Mouse (Mus musculus) frontal cortex, postnatal 14 days (tissue): ENCODE measurements around the gene Ptpn22.
A peak's percentile ranks its signal among the peaks of the same experiment; 100 is the strongest.
"Not testable (repeated sequence)": the region's sequence is repeated elsewhere in the genome, so short reads cannot be mapped to it uniquely, and the experiment has no call there.

Experiments used
- DNase-seq, 2 experiments: peaks; one replicate each; pipeline ENCODE4 v3.0.0; 2022; ENCODE audit warnings: low spot score in 2 of 2

Ptpn22 gene

DNA sequence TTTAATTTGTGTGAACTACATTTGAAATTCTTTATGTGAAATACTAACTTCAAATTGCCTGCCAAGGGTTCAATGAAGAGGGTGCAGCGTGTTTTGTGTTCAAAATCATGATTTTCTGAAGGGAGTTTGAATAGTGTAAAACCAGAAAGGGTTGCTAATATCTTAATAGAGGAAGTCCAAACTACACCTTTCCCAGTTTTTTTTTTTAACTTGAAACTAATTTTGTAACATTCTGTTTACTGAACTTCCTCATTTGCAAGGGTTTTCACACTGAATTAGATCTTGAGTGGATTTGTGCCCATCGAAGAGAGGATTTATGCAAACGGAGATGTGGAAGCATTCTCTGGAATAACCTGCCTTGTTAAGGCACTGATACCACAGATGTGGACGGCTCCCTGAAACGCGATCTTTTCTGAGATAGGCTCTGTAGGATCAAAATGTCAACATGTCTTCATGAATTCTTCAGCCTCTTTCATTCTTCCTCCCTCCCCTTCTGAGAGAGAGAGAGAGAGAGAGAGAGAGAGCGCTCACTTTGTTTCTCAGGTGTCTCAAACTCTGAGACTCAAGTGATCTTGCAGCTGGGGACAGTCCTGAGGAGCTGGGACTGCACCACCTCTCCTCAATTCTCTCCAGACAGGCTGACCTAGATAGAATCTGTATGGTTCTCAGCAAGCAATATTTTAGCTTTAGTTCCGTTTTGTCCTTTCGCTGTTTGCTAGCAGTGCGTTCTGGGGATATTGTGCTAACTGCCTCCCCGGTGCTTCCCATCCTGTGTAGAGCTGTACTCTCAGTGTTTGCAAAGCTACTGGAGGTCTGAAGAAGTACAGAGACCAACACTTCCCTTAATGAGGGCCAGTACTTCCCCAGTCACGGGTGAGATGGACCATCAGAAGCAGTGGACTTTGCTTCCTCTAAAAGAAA is at the start of gene Ptpn22:
TSS of gene Ptpn22 (plus strand) at position 915 of the 921 bp plus-strand sequence.
- no peak for DNase-seq

DNA sequence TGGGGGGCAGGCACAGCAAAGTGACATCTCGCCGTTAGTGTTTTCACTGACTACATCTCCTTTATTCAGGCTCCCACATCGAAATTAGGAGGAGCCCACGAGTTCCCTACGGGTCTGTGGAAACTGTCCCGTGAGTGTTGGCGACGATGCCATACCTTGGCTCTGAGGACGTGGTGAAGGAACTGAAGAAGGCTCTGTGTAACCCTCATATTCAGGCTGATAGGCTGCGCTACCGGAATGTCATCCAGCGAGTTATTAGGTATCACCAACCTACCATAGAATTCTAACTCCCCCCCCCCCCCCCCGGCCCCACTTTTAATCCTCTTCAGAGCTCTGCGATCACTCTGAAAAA is 49.8 kb upstream of the Ptpn22 start:
- no peak for DNase-seq

DNA sequence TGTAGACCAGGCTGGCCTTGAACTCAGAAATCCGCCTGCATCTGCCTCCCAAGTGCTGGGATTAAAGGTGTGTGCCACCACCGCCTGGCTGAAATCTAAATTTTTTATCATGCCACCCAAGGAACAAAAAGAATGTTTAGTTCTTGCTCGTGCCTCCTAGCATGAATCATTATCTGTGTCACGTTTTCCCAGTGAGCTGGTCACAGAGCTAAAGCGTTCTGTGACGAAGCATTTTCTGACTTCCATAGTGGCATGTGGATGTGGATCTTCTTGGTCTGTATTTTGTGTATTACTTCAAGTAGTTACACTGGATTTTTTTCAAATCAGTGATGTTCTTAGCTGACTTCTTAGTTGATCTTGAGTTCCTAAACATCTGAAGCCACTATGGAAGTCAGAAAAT is 48.6 kb upstream of the Ptpn22 start:
- no peak for DNase-seq

DNA sequence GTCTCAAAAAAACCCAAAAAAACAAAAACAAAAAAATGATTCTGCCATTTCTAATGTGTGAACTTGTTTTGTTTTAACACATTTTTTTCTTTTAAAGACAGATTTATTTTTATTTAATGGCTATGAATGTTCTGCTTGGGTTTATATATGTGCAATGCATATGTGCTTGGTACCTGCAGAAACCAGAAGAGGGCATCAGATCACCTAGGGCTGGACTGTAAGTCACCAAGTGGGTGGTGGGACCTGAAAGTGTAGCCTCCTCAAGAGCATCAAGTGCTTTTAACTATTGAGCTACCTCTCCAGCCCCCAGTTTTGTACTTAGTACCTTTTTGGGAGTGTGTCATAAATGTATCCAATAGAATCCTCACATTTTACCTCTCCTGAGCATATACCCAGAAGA is 32.0 kb upstream of the Ptpn22 start:
- DNase-seq = no peak

DNA sequence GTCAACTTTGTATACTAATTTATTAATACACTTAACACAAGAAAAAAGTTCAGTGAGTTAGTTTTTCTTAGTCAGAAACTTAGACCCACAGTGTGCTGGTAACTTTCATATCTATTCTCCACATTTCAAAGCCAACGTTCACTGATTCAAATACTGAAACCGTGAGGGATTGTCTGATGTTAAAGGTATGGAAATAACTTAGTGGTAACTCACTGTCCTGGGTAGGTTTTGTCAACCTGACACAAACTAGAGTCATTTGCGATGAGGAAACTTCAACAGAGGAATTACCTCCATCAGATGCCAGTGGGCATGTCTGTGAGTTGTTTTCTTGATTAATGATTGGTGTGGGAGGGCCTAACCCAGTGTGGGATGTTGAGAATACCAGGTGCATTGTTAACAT is 30.6 kb upstream of the Ptpn22 start:
- no peak for DNase-seq

DNA sequence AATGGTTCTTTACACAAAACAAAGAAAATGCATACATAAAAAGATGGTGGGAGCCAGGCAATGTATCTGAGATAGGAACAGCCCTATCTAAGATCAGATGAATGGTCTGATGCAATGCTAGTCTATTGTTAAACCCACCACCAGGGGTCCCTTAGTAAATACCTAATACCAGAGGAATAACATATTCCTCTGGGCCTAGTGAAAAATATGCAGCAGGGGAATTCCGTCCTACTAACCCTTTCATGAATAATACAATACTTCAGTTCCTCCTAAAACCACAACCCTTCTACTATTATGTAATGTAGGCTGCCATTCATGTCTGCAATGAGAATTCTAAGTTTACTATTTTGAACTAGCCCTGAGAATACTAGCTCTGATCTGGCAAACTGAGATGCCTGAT is 28.9 kb upstream of the Ptpn22 start:
- DNase-seq = not testable (repeated sequence)

DNA sequence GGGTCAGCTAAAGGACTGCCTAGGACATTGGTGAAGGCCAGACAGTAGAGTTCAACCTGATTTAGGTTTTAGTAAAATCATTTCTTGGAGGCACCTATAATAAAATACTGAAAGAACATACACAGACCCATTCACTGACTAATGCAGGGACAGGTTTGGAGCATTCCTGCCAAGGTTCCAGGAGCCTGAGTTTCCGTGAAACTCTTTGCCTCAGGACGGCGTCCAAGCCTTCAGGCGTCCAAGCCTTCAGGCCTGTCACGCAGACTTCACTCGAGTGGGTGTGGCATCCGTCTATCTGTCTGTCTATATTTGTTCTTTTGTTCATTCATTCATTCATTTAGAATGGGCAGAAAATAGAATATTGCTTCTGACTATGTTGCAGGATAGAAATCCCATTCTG is 28.4 kb upstream of the Ptpn22 start:
- no peak for DNase-seq

DNA sequence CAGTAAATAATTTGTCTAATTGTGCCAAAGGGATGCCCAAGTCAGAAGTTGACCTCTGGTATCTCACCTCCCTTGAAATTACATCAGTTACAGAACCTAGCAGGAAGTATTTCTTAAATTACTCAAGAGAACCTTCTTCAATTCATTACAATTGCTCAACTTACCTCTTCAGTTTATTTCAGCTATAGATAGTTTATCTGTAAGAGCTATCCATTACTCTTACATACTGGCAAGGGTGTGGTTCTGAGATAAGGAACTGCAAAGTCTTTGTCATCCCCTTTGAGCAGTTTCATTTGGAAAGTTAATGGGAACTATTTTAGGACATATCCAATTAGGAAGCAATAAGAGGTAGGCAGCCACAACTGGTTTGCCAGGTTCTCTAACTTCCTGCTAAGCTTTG is 27.2 kb upstream of the Ptpn22 start, which contains the start of gene Bcl2l15:
TSS of gene Bcl2l15 (plus strand) at position 176 of the 400 bp plus-strand sequence.
- no peak for DNase-seq

DNA sequence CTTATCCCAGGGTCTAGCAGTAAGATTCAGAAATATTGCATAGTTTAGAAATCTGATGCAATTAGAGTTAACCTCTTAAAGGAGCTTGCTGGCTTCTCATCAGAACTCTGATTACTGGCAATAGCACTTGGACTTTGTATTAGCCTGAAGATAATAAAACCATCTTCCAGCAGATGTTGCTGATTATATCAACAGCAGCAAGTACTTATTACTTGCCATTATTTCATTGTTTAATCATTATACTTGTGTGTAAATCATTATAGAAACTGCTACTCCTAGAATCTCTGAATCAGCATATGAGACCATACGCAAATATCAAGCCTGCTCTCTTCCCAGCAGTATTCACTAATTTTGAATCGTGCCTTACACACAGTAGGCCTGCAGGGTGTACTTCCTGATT is 25.6 kb upstream of the Ptpn22 start:
- DNase-seq = no peak

DNA sequence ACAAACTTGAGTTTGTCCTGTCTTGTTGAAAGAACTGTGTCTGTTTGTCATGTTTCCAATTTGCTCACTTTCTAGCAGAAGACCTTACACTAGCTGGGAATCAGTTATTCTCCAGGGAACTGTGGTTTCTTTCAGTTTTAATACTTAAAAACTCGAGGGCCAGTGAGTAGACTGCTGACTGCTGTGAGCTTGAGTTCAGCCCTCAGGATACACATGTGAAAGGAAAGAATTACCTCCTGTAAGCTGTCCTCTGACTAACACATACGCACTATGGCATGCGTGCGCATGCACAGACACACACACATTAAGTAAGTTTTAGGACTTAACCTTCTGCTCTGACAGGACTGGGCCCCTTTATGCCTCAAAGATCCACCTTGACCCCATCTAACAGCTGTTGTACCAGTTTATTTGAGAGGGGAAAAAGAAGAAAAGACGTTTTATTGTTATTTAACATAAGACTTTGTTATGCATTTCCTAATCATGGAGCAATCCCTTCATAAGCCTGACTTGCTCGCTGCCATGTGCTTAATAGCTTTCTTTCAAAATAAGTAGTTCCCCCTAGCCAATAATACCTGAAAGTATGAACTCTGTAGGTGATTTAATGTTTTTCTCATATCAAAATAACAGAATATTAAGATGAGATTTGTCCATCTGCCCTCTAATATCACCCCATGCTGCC is 24.2 kb upstream of the Ptpn22 start:
- DNase-seq = no peak

DNA sequence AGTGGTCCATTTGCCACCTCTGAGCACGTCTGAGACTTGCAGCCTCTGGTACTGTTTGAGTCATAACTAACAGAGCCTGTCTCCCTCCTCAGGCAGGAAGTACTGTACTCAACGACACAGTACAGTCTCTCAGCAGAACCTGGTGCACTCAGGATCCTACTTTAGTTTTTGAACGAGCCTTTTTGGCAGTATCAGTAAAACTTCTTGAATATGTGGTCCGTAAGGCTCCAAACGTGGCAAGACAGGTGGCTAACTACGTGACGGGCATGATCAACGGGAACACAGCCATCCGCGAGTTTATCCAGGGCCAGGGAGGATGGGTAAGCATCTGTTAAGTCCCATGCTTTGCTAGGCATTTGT is 23.7 kb upstream of the Ptpn22 start:
- DNase-seq = no peak

DNA sequence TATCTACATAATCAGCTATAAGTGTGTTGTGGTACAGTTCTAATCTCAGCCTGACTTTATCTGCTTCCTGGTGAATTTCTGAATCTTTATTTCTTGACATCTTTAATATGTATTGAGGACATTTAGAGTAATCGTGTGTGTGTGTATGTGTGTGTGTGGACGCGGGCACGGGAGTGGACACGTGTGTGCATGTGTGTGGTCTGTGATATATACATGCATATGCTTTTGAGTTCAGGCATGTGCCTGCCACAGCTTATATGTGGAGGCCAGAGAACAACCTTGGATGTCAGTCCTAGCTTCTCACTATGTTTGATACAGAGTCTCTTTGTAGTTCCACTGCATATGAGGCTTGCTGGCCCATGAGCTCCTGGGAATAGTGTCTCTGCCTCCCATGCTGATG is 23.1 kb upstream of the Ptpn22 start:
- no peak for DNase-seq

DNA sequence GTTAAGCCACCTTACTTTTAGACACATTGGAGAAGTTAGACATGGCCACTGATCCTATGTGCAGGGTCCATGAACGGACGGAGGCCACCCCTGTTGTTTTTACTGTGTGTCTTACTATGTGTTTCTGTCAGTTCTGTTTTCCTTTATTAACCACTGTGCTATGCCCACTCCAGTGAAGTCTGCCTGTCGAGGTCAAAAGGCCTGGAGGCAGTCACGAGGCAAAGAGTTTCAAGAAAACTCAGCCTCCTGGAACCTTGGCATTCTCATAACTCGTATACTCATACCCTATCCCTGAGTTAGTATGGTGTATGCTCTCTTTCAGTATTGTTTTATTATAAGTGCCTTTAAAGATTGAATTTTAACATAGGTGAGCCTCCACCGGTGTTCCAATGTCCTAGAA is 19.9 kb upstream of the Ptpn22 start:
- DNase-seq = no peak

DNA sequence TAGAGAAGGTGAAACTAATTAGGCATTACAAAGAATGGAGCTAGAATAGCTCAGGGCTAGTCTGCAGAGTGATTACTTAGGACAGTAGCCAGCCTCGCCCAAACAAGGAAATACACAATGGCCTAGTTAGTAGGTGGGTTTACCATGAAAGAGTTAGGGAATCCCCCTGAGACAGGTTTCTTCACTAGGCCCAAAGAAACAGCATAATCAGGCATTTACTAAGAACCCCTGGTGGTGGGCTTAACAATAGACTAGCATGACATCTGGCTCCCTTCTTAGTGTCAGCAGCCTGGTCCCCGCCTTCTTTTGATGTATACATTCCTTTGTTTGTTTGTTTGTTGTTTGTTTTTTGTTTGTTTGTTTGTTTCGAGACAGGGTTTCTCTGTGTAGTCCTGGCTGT is 19.4 kb upstream of the Ptpn22 start:
- DNase-seq = not testable (repeated sequence)

DNA sequence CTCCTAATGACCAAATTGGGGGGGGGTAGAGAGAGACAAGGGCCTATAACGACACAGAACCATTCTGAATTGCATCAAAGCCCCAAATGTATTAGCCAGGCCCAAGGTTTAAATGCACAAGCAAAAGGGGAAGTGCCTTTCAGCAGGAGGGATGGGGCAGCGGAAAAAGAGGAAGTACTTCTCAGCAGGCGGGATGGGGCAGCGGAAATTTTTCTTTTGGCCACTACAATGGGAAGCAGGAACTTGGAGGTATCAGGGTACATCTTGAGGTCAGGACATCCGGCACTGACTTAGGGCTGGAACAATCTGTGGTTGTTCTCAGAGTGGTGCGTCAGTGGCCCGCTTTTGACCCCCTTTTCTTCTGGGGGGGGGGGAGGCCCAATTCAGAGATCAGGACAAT is 18.6 kb upstream of the Ptpn22 start:
- DNase-seq = not testable (repeated sequence)

DNA sequence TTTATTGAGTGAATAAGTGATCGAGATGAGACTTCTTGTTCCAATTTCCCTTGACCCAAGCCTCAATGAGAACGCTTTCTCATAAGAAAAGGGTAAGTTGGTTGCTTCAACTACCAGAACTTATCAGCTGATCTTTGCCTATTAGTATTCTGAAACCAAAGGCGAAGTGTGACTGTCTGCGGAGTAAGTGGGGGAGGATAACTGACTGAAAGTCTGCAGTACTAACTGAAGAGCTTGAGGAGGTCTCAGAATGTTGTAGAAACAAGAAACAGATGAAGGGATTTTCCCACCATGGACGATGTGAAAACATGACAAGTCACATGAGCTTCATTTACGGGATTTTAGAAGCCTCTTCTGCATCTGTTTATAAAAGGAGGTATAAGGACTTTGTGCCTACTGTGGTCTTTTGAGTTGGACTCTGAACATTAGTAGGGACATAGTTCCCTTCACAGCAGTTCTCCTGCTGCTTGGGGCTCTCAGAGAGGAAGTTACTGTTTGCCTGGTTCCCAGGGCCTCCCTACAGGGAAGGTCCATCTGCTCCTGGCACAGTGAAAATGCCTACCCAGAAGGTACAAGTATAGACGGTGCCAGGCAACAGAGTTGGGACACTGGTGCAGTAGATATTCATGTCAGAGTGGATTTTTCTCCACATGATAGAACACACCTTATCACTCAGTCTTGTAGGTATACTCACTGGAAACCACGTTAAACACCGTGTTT is 8.8 kb upstream of the Ptpn22 start:
- no peak for DNase-seq

DNA sequence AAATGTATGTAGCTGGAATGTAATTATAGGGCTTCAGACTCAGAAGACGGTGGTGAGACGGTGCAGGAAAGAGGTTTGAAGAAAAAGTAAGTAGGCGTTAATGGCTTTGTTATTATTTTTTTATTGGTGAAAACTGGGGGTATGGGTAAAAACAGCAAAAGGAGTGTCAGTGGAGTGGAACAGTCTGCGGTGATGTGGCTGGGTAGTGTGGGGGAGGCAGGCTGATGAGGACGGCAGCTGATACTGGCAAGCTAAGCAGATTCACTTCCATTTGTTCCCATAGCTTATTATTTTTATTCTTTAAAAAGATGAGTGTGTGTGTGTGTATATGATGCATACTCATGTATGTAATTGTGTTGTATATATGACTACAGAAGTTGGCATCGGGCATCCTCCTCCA is 8.1 kb upstream of the Ptpn22 start:
- DNase-seq = no peak

DNA sequence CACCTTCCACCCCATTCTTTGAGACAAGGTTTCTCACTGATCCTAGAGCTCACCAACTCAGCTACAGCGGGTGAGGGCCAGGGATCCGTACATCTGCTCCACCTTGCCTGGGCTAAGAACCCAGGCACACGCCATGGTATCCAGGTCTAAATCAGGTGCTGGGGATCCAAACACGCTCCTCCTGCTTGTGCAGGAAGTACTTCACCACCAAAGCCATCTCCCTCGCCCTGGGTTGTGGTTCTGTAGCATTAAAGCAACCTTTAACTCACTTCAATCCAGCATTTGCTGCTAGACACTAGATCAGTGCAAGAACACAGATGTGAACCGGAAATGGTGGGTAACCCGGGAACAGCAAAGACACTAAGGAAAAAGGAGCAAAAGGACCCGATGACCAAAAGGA is 7.7 kb upstream of the Ptpn22 start:
- no peak for DNase-seq

DNA sequence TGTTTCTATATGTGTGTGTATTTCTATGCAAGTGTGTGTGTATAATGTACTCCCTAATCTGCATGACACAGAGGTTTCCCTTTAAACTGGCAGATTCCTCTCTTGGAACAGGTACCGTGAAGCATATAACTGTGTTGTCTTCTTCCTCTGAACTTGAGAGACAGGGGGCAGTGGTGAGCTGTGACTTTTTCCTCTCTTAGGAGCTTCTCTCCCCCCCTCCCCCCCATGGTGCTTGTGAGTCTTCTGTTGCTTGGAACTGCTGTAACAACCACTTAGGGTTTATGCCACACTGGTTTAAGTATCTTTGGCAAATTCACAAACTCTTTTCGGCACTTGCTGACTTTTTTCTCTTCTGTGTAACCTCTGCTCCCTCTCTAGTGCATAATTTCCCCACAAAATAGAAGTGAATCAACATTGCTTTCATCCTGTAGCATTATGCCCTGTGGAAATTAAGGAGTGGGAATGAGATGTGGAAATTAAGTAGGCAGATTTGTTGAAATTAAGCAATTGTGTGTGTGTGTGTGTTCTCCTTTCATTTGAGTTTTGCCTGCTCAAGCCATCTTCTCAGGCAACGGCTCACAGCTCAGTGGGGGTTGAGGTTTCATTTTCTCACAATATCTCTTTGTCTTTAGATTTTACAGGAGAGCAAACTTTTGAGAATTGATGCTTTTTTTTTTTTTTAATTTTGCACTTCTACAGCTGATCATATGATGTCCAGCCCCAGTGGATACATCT is 6.9 kb upstream of the Ptpn22 start:
- peak in 1 of 2 experiments; percentile 16 for DNase-seq

DNA sequence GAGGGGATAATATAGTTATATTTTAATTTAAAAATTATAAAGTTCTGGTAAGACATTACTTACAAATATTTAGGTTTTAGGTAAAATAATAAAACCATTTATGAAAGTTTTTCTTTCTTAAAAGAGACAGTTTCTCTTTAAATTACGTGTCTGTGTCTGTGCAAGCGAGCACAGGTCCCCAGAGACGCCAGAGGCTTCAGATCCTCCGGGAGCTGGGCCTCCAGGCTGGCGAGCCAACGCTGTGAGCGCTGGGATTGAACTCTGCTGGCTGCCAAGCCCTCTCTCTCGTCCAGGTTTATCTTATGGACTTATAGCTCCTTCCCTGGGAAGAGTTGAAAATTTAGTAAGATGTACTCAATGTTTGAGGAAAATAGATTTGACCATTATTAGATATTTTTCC is 5.8 kb upstream of the Ptpn22 start:
- DNase-seq = no peak

DNA sequence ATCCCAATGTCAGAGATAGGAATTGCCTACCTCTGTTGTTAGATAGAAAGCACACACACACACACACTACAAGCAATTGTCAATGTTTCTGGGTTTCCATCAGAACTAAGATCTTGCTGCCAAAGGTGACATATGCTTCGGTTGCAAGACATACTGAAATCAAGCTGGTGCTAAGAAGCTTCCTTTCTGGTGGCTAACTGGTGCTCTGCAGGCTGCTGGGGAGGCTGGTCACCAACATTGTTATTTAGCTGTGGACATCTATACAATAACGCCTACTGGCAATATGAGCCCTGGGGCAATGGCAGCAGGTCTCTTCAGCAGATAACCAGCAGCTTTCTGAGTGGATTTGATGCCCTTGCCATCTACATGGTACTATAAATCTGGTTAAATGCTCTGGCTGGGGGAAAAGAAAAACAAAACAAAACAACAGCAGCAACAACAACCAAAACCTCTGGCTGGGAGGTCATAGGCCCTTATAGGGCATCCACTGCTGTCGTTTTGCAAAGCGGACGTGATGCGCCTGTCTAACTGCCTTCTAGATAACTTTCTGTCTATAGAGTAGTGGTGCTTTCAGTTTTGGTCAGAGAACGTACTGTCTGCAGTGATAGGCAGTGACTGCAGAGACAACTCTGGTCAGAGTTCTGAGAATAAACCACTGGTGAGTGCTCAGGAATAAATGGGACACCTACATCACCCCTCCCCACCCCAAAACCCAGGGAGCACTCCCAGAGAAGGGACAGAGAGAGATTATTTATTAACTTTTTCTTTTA is 2.4 kb upstream of the Ptpn22 start:
- DNase-seq = no peak
